Mouse (Mus musculus) heart, adult 18-20 months (tissue): Measurements from ENCODE around the gene Spag6. TPM values are rescaled to one million over a fixed set of nuclear protein-coding genes. Genes with fewer than 3 reads are reported as not detected.

Experiments
- DNase-seq, 2 experiments: peaks; one replicate each; pipeline ENCODE4 v3.0.0; 2021 to 2022; ENCODE audit warnings: mixed read lengths in 1 of 2
- long read RNA-seq, 2 experiments: library from polyadenylated mRNA; stranded (forward); transcript quantifications; one replicate each; pipeline ENCODE4 v2.0.0; 2021
- total RNA-seq, 2 experiments: library from RNA; stranded (reverse); gene quantifications; 2 replicates each; pipeline ENCODE4 v1.2.3; 2021

The Spag6 gene
- under 1 TPM in 1 of 2 experiments, not detected in 1; 0.55 TPM for total RNA-seq
- long read RNA-seq, experiment 1, result 0 reads
- long read RNA-seq, experiment 2, result 0 reads

GRCm38 (mm10) chr2:18693871-18694610 lies at the start of gene Spag6:
Gene Spag6 (plus strand): TSS chr2:18694032.
- DNase-seq, result peak; percentile 83 to 89

- no peak for DNase-seq
Measured at GRCm38 (mm10) chr2:18648563-18648962, 45.3 kb upstream of the Spag6 start.

GRCm38 (mm10) chr2:18654821-18655220 lies 39.0 kb upstream of the Spag6 start:
- DNase-seq, result no peak

- DNase-seq, result no peak
Measured at GRCm38 (mm10) chr2:18664003-18664402, 29.8 kb upstream of the Spag6 start.

- no peak for DNase-seq
Measured at GRCm38 (mm10) chr2:18671041-18671440, 22.8 kb upstream of the Spag6 start.

- peak; percentile 95 to 98 for DNase-seq
Measured at GRCm38 (mm10) chr2:18672133-18672765, 21.6 kb upstream of the Spag6 start, which contains the start of gene Commd3. Gene Commd3 (plus strand): TSS chr2:18672384.

GRCm38 (mm10) chr2:18672766-18673164 lies 21.1 kb upstream of the Spag6 start:
- no peak for DNase-seq

GRCm38 (mm10) chr2:18673766-18674165 lies 20.1 kb upstream of the Spag6 start:
- DNase-seq, result no peak

- DNase-seq, result no peak
Measured at GRCm38 (mm10) chr2:18674193-18674902, 19.5 kb upstream of the Spag6 start.

- DNase-seq, result no peak
Measured at GRCm38 (mm10) chr2:18675681-18676456, 18.0 kb upstream of the Spag6 start.

- DNase-seq, result peak in 1 of 2 experiments; percentile 85
Measured at GRCm38 (mm10) chr2:18676457-18676935, 17.3 kb upstream of the Spag6 start.

GRCm38 (mm10) chr2:18676936-18677491 lies 16.8 kb upstream of the Spag6 start, which contains the start of gene Bmi1:
Gene Bmi1 (plus strand): TSS chr2:18677018.
- DNase-seq, result peak; percentile 79 to 82

GRCm38 (mm10) chr2:18677631-18678471 lies 16.0 kb upstream of the Spag6 start:
- peak; percentile 50 to 70 for DNase-seq

GRCm38 (mm10) chr2:18679701-18680100 lies 14.1 kb upstream of the Spag6 start:
- DNase-seq, result no peak

GRCm38 (mm10) chr2:18680501-18680900 lies 13.3 kb upstream of the Spag6 start:
- no peak for DNase-seq

- DNase-seq, result peak; percentile 63 to 79
Measured at GRCm38 (mm10) chr2:18680961-18681360, 12.9 kb upstream of the Spag6 start.

- no peak for DNase-seq
Measured at GRCm38 (mm10) chr2:18684062-18684461, 9.8 kb upstream of the Spag6 start.

GRCm38 (mm10) chr2:18686386-18686785 lies 7.4 kb upstream of the Spag6 start:
- DNase-seq, result no peak

- no peak for DNase-seq
Measured at GRCm38 (mm10) chr2:18686826-18687519, 6.9 kb upstream of the Spag6 start.

GRCm38 (mm10) chr2:18687671-18688170 lies 6.1 kb upstream of the Spag6 start:
- peak in 1 of 2 experiments; percentile 6 for DNase-seq
